Mouse (Mus musculus) megakaryocyte, embryonic 14.5 days (primary cell): ENCODE results near the gene Vsnl1. TPM values are rescaled to one million over a fixed set of nuclear protein-coding genes. Genes with fewer than 3 reads are reported as not detected.

Experiments used
- H3K27me3 ChIP-seq: replicated peaks from 2 replicates; pipeline ENCODE3; 2012; ENCODE audit warnings: inconsistent platforms
- H3K36me3 ChIP-seq: replicated peaks from 2 replicates; pipeline ENCODE3; 2012; ENCODE audit warnings: low read length, inconsistent platforms, mixed read lengths
- H3K4me1 ChIP-seq: 2 replicates; pipeline ENCODE4 v1.6.1; 2012; ENCODE audit warnings: inconsistent platforms
- H3K4me3 ChIP-seq: replicated peaks from 2 replicates; pipeline ENCODE3; 2012; ENCODE audit warnings: moderate library complexity, mild to moderate bottlenecking, inconsistent platforms
- H3K9me3 ChIP-seq: 2 replicates; pipeline ENCODE4 v1.6.1; 2012; ENCODE audit warnings: inconsistent platforms
- FLI1 ChIP-seq: IDR thresholded peaks from 2 replicates; pipeline ENCODE4 v1.6.1; 2012; ENCODE audit warnings: low read length, inconsistent platforms, mixed read lengths
- GATA1 ChIP-seq: IDR thresholded peaks from 3 replicates; pipeline ENCODE4 v1.6.1; 2012; ENCODE audit warnings: mixed read lengths, low read length, inconsistent platforms, borderline replicate concordance
- polyA plus RNA-seq: library from polyadenylated mRNA; stranded (reverse); fragments of >175 nt; gene quantifications from 2 replicates; pipeline ENCODE4 v1.2.3, GENCODE M21; 2012; ENCODE audit warnings: low replicate concordance; ENCODE audit not compliant: insufficient read depth

Gene Vsnl1
- polyA plus RNA-seq, 1 experiment = not detected

- TF ChIP-seq GATA1 = no peak
- no peak for TF ChIP-seq FLI1
- H3K36me3 ChIP-seq = peaks cover 76% of the 10 kb centered on the region
- H3K27me3 ChIP-seq = no peaks in the 10 kb centered on the region
- peaks cover 4% of the 10 kb centered on the region; the same call in 1 of the 2 replicates for H3K4me1 ChIP-seq
- no peak overlapping the region for H3K4me3 ChIP-seq
- H3K9me3 ChIP-seq = no peaks in the 10 kb centered on the region
Measured at GRCm38 (mm10) chr12:11306753-11307645, 129.4 kb downstream of the Vsnl1 start.

GRCm38 (mm10) chr12:11300858-11301257 lies 135.6 kb downstream of the Vsnl1 start:
- Histone ChIP-seq H3K4me3 (no peak overlapping the region), H3K27me3 (no peaks in the 10 kb centered on the region), H3K36me3 (peaks cover 75% of the 10 kb centered on the region), H3K9me3 (no peaks in the 10 kb centered on the region), H3K4me1 (peaks cover 15% of the 10 kb centered on the region)
- TF ChIP-seq FLI1 = no peak
- TF ChIP-seq GATA1 = no peak

- Histone ChIP-seq H3K36me3 (peaks cover 90% of the 10 kb centered on the region), H3K27me3 (no peaks in the 10 kb centered on the region), H3K9me3 (no peaks in the 10 kb centered on the region), H3K4me1 (peaks cover 4% of the 10 kb centered on the region; the same call in 1 of the 2 replicates), H3K4me3 (no peak overlapping the region)
- TF ChIP-seq GATA1 (no peak), FLI1 (no peak)
Measured at GRCm38 (mm10) chr12:11286382-11286781, 150.0 kb downstream of the Vsnl1 start.

GRCm38 (mm10) chr12:11281584-11281983 lies 154.8 kb downstream of the Vsnl1 start:
- peaks cover 4% of the 10 kb centered on the region; the same call in 1 of the 2 replicates for H3K9me3 ChIP-seq
- H3K4me3 ChIP-seq = no peak overlapping the region
- H3K4me1 ChIP-seq = peaks cover 15% of the 10 kb centered on the region
- H3K27me3 ChIP-seq = no peaks in the 10 kb centered on the region
- peaks cover 85% of the 10 kb centered on the region for H3K36me3 ChIP-seq
- no peak for TF ChIP-seq GATA1
- no peak for TF ChIP-seq FLI1

- Histone ChIP-seq H3K4me3 (no peak overlapping the region), H3K36me3 (peaks cover 75% of the 10 kb centered on the region), H3K9me3 (peaks cover 4% of the 10 kb centered on the region; the same call in 1 of the 2 replicates), H3K4me1 (peaks cover 23% of the 10 kb centered on the region), H3K27me3 (no peaks in the 10 kb centered on the region)
- TF ChIP-seq FLI1 (no peak), GATA1 (no peak)
Measured at GRCm38 (mm10) chr12:11279886-11280285, 156.5 kb downstream of the Vsnl1 start.

- no peak for TF ChIP-seq FLI1
- TF ChIP-seq GATA1 = no peak
Measured at GRCm38 (mm10) chr12:11277207-11277606, 159.2 kb downstream of the Vsnl1 start.

GRCm38 (mm10) chr12:11276632-11277031 lies 159.8 kb downstream of the Vsnl1 start:
- Histone ChIP-seq H3K4me1 (peaks cover 24% of the 10 kb centered on the region), H3K27me3 (no peaks in the 10 kb centered on the region), H3K36me3 (peaks cover 77% of the 10 kb centered on the region), H3K4me3 (no peak overlapping the region), H3K9me3 (peaks cover 4% of the 10 kb centered on the region; the same call in 1 of the 2 replicates)
- no peak for TF ChIP-seq GATA1
- TF ChIP-seq FLI1 = no peak

More at GRCm38 (mm10) chr12:11277207-11277606, 159.2 kb downstream of the Vsnl1 start:
- H3K9me3 ChIP-seq = peaks cover 4% of the 10 kb centered on the region; the same call in 1 of the 2 replicates
- H3K4me1 ChIP-seq = peaks cover 26% of the 10 kb centered on the region
- no peaks in the 10 kb centered on the region for H3K27me3 ChIP-seq
- no peak overlapping the region for H3K4me3 ChIP-seq
- H3K36me3 ChIP-seq = peaks cover 78% of the 10 kb centered on the region

Other genes with a start within 250 kb of the Vsnl1 start
- not detected in 2 replicates for gene Msgn1, start 227.6 kb downstream of the Vsnl1 start, polyA plus RNA-seq
- gene Gen1, start 170.8 kb downstream of the Vsnl1 start, polyA plus RNA-seq = 0.12 TPM in 1 of 2 replicates, not detected in the other
- gene Smc6, start 170.7 kb downstream of the Vsnl1 start, polyA plus RNA-seq = 21.8 TPM in 1 of 2 replicates, not detected in the other
- not detected in 2 replicates for gene Rad51ap2, start 19.5 kb upstream of the Vsnl1 start, polyA plus RNA-seq